ENCODE assay signal across 19 mouse cellular contexts in the genomic region with DNA sequence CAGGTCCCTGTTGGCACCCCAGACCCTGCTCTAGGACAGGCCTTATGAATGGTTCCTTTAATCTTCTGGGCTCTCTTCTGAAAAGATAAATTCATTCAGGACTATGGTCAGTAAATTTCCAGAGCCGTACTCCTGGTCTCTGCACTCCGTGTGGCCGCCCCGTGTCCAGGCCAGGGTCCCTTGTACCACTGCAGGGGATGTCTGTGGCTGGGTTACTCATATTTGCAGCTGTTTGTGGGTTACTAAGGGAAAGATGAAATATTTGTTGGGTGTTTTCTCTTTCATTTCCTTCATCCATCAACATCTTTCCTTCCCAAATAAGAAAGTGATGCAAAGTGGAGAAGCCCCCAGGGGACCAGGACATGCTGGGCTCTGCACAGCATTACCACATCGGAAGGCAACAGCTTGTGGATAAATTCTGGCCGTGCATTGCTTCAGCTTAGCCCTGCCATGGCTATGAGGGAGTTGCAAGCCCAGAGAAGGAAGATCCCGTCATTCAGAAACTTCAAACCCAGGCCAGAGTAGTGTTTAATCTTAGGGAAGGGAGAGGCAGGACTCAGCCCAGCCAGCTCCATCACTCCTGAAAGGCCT. TPM values are rescaled to one million over a fixed set of nuclear protein-coding genes. Genes with fewer than 3 reads are reported as not detected.
DNase-seq lines count a peak whose midpoint lies in the region; ATAC-seq and TF ChIP-seq lines count a peak whose summit lies in the region.
"Had no signal": no experiment of that assay in that cellular context is flagged by ENCODE, and none has a peak within 500 bp of the region (broad histone marks: within the 10 kb centered on the region; RNA-seq: fewer than 3 reads in every experiment).

No protein-coding gene starts in this region.

- TF ChIP-seq CTCF in gastrocnemius, adult 2 months (IDR thresholded peaks at IDR 0.05): no peak
- no peak for TF ChIP-seq CTCF in left cerebral cortex, adult 2 months (IDR thresholded peaks at IDR 0.05)
- TF ChIP-seq CTCF in olfactory bulb, adult 2 months (IDR thresholded peaks at IDR 0.05; ENCODE audit: insufficient read depth, low read depth, low read length): no peak

- intact Hi-C loops in gastrocnemius, adult 2 months (cut with DNase I): no loop called here
- intact Hi-C loops in left cerebral cortex, adult 2 months (cut with DNase I): no loop called here

- WGBS in olfactory bulb, adult 2 months: 83% methylated on average over 7 of the region's 7 CpGs

- peak overlapping the region; percentile 84 for H3K27ac ChIP-seq in gastrocnemius, adult 2 months
- peak overlapping the region; percentile 15; the same call in 1 of the 2 replicates for H3K27ac ChIP-seq in left cerebral cortex, adult 2 months
- peak overlapping the region; percentile 97 for H3K27ac ChIP-seq in olfactory bulb, adult 2 months (ENCODE audit: insufficient read depth, low read depth, low read length)
- H3K27ac ChIP-seq: hindbrain, postnatal 0 days had no signal

- H3K4me1 ChIP-seq in olfactory bulb, adult 2 months (ENCODE audit: control insufficient read depth, insufficient read depth, low read length): peaks cover 61% of the 10 kb centered on the region

- DNase-seq in gastrocnemius, adult 2 months: peak; percentile 70
- no peak for DNase-seq in gastrocnemius, postnatal 4 days (ENCODE audit: low spot score in 2 of 2)
- DNase-seq in left cerebral cortex, adult 2 months (ENCODE audit: extremely low spot score in 1 of 2, low spot score in 2 of 2): no peak
- DNase-seq in left cerebral cortex, adult 11 months (ENCODE audit: low spot score): no peak
- DNase-seq in gastrocnemius, postnatal 25 days: peak; percentile 45
- DNase-seq in adipocyte (ENCODE audit: low spot score): no peak
- DNase-seq: adrenal gland, postnatal 10 days; cerebellum, adult 11-12 months; cerebellum, postnatal 25 days; forebrain, postnatal 0 days; layer of hippocampus, postnatal 36 days; liver, postnatal 0 days; lung, postnatal 10 days; retina, postnatal 1 day had no signal

- no peak for ATAC-seq in megakaryocyte-erythroid progenitor cell, adult 5-6 weeks (replicated peaks; ENCODE audit: low FRiP score, low TSS enrichment, poor library complexity, severe bottlenecking)
- ATAC-seq: forebrain, postnatal 0 days; intestine, postnatal 0 days; liver, postnatal 0 days had no signal

- H3K4me3 ChIP-seq in gastrocnemius, adult 2 months: no peak overlapping the region
- H3K4me3 ChIP-seq in left cerebral cortex, adult 2 months: no peak overlapping the region
- no peak overlapping the region for H3K4me3 ChIP-seq in olfactory bulb, adult 2 months (ENCODE audit: insufficient read depth, low read depth, low read length)
- H3K4me3 ChIP-seq: embryonic facial prominence, embryonic 15.5 days had no signal

- TF ChIP-seq POLR2A in olfactory bulb, adult 2 months (IDR thresholded peaks at IDR 0.05; ENCODE audit: insufficient read depth, low read depth, low read length): no peak

RNA-seq across cellular contexts. Expression of a gene that starts 15.5 kb away (rescaled TPM):
- 10 to 100 TPM; 46.7 to 55.3 TPM for total RNA-seq in gastrocnemius, adult 2 months (2021)
- total RNA-seq in gastrocnemius, postnatal 4 days (2021): 100 to 1,000 TPM; 103 to 106 TPM
- 10 to 100 TPM; 61.2 to 63.7 TPM for total RNA-seq in left cerebral cortex, adult 2 months (2021)
- 10 to 100 TPM; 52.0 to 59.4 TPM for total RNA-seq in gastrocnemius, postnatal 25 days (2021)
- polyA plus RNA-seq in olfactory bulb, adult 2 months (2012; ENCODE audit: insufficient read depth, insufficient read length, low replicate concordance, missing spikeins): not detected in 2 replicates
- 2.4 and 6.1 TPM in 2 replicates for total RNA-seq in megakaryocyte-erythroid progenitor cell, adult 5-6 weeks (2014; fragmentation: Nextera tagmentation)
- total RNA-seq in megakaryocyte-erythroid progenitor cell, adult 5-6 weeks (2017): 7.2 and 16.2 TPM in 2 replicates

Comparison
In these comparisons a context has a peak if more than half of its experiments do, and no peak if none do; other contexts are left out.
1. DNase-seq: peak in gastrocnemius, adult 2 months (single experiment) and gastrocnemius, postnatal 25 days (single experiment); none in gastrocnemius, postnatal 4 days (0 of 2), left cerebral cortex, adult 2 months (0 of 2), left cerebral cortex, adult 11 months (single experiment) and adipocyte (single experiment).
2. H3K27ac ChIP-seq: peak in every context shown above with its lines; median percentile 97 in olfactory bulb, adult 2 months; 84 in gastrocnemius, adult 2 months; 15 in left cerebral cortex, adult 2 months.